Mouse (Mus musculus): ENCODE data around the gene Cd109. TPM values are rescaled to one million over a fixed set of nuclear protein-coding genes. Genes with fewer than 3 reads are reported as not detected.

The Cd109 gene
- polyA plus RNA-seq, 1 experiment from 2014 or later, result 4.1 TPM

Other genes with a start within 250 kb of the Cd109 start
- gene Dppa5a, start 247.4 kb upstream of the Cd109 start, polyA plus RNA-seq (2016; fragmentation: Nextera tagmentation; extraction: Ambion mirVana), result 0.81 and 1.8 TPM in 2 replicates
- 5.6 and 6.3 TPM in 2 replicates for gene Ooep, start 236.8 kb upstream of the Cd109 start, polyA plus RNA-seq (2016; fragmentation: Nextera tagmentation; extraction: Ambion mirVana)
- gene Ddx43, start 219.8 kb upstream of the Cd109 start, polyA plus RNA-seq (2016; fragmentation: Nextera tagmentation; extraction: Ambion mirVana), result 0.17 and 0.27 TPM in 2 replicates
- 0.46 and 0.69 TPM in 2 replicates for gene Cgas, start 172.3 kb upstream of the Cd109 start, polyA plus RNA-seq (2016; fragmentation: Nextera tagmentation; extraction: Ambion mirVana)
- 24.4 and 26.1 TPM in 2 replicates for gene Mto1, start 167.3 kb upstream of the Cd109 start, polyA plus RNA-seq (2016; fragmentation: Nextera tagmentation; extraction: Ambion mirVana)
- gene Gm17324, start 166.8 kb upstream of the Cd109 start, polyA plus RNA-seq (2016; fragmentation: Nextera tagmentation; extraction: Ambion mirVana), result 0.68 and 0.75 TPM in 2 replicates
- gene Eef1a1, start 126.4 kb upstream of the Cd109 start, polyA plus RNA-seq (2016; fragmentation: Nextera tagmentation; extraction: Ambion mirVana), result 3,508 and 3,592 TPM in 2 replicates
- 13.5 and 13.7 TPM in 2 replicates for gene Slc17a5, start 27.5 kb upstream of the Cd109 start, polyA plus RNA-seq (2016; fragmentation: Nextera tagmentation; extraction: Ambion mirVana)

All from forebrain, embryonic 12.5 days (tissue).